Mouse (Mus musculus) adrenal gland, postnatal 4 days (tissue): Measurements from ENCODE around the gene P3h1. TPM values are rescaled to one million over a fixed set of nuclear protein-coding genes. Genes with fewer than 3 reads are reported as not detected.
A peak's percentile ranks its signal among the peaks of the same experiment; 100 is the strongest.

Source experiments
- DNase-seq, 2 experiments: peaks; one replicate each; pipeline ENCODE4 v3.0.0; 2021 to 2022; ENCODE audit warnings: low spot score in 2 of 2, mixed read lengths in 2 of 2
- long read RNA-seq, 2 experiments: library from polyadenylated mRNA; stranded (forward); transcript quantifications; one replicate each; pipeline ENCODE4 v2.0.0; 2021
- total RNA-seq, 2 experiments: library from RNA; stranded (reverse); gene quantifications; 2 replicates each; pipeline ENCODE4 v1.2.3; 2021

The P3h1 gene
- 10 to 100 TPM; 37.7 to 38.1 TPM for total RNA-seq
- long read RNA-seq, experiment 1, transcript P3h1-204 (15 exons, 3,188 nt), result major isoform, 59 of 78 reads
- long read RNA-seq, experiment 1, partial matches to known transcripts, result 6 of 78 reads
- long read RNA-seq, experiment 1, other reads (novel, unspliced or antisense), result 13 of 78 reads
- long read RNA-seq, experiment 2, transcript P3h1-204 (15 exons, 3,188 nt), result major isoform, 119 of 141 reads
- long read RNA-seq, experiment 2, partial matches to known transcripts, result 11 of 141 reads
- long read RNA-seq, experiment 2, other reads (novel, unspliced or antisense), result 9 of 141 reads

DNA sequence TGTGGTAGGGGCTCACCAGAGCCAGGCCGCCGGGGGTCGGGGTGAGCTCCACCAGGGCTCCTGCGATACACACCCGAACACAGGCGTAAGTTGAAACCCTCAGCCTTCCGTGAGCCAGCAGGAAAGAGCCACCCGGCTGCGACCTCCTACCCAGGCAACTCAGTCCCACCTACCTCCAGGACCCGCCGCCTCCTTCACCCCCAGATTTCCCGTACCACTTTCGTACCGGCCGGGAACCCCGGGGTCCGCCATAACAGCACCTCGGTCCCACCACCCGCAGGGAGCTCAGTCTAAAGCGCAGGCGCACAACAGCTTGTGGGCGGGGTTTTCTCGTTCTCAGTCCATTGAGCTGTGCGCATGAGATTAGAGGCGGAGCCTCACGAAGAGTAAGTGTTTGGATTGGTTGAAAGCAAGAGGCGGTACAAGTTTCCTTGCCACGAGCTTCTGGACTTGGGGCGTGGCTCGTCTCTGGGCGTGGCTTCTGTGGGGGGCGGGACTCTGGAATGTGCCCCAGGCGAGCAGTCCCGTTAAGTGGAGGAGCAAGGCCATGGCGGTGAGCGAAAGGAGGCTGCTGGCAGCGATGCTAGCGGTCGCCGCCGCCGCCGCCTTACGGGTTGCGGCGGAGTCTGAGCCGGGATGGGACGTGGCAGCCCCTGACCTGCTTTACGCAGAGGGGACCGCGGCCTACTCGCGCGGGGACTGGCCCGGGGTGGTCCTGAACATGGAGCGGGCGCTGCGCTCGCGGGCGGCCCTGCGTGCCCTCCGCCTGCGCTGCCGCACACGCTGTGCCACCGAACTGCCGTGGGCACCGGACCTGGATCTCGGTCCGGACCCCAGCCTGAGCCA is at the start of gene P3h1, which contains the start of gene AU022252:
Gene P3h1, plus strand, starts transcription at position 506 of the 846 bp plus-strand sequence.
Gene AU022252, minus strand, starts transcription at position 303 of the 846 bp plus-strand sequence.
- peak; percentile 97 to 98 for DNase-seq

DNA sequence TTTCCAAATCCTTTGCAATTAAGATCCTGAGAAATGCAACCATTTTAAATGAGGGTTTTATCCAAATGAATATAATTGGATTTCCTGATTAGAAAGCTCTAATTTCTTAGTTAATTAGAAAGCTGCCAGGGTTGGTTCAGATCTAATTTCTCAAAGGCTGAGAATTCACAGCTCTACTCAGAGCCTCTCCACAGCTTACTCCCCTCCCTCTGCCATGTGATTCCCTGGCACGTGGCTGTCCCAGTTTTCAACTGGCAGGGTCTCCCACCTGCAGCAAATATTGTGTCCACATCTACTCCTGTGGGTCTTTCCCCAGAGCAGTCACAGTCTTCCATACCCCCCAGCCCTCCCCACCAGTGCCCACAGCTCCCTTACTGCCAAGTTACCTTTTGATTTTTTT is 49.2 kb upstream of the P3h1 start:
- no peak for DNase-seq

DNA sequence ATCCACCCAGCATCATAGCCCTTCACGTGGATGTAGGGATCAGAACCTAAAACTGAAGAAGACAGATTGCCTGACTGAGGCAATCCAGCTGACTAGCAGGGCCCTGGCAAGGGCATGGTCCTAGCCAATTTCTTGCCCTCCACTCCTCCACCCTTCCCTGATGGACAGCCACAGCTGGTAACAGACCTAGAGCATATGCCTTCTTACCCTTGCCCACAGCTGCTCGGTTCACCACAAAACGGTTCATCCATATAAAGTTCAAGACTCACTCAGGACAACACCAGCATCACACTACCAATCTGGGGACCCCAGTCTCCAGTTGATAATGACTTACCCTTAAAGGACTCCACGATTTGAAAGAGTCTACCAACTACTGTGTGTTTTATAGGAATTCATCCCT is 46.9 kb upstream of the P3h1 start:
- DNase-seq, result no peak

DNA sequence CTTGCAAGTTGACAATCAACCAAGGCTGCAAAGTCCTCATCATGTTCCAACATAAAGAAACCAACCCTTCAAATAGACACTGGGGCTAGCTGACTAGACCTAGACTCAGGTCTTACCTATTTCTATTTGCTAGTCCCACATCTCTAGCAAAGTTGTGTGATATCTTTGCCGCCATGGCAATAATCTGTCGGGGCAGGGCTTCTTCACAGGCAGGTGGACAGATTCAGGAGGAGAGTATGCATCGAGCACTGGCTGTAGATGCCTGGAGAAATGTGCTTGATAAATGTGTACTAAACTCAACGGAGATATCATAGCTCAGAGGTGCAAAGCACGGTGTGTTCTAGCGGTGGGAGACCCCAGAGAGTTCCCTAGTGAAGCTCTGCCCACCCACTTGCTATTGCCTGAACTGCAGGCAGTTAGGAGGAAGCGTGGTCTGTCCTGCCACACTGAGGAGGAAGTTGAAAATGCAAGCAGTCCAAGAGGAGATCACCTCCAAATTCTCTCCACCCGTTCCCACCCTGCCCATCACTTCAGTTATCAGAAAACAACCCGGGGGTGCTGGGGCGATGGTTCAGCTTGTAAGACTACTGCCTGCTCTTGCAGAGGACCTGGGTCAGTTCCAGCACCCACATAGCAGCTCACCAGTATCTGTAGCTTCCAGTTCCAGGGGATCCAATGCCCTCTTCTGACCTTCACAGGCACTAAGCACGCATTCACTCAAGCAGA is 44.5 kb upstream of the P3h1 start:
- no peak for DNase-seq

DNA sequence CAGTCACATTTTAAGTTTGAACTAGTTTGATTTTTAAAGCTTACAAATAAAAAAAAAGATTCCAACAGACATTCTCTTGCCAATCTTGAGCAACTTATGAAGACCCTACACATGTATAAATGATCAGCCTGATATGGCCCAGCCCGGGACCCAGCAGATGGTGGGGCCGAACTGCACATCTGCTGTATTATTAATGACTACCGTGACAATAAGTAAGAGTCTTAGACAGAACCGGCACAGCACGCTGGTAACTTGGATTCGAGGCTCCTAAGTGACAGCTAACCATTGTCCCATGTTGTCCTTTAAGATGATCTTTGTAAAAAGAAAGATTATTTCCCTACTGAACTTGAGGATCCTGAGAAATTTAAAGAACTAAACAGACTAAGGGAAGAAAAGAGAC is 43.3 kb upstream of the P3h1 start:
- no peak for DNase-seq

DNA sequence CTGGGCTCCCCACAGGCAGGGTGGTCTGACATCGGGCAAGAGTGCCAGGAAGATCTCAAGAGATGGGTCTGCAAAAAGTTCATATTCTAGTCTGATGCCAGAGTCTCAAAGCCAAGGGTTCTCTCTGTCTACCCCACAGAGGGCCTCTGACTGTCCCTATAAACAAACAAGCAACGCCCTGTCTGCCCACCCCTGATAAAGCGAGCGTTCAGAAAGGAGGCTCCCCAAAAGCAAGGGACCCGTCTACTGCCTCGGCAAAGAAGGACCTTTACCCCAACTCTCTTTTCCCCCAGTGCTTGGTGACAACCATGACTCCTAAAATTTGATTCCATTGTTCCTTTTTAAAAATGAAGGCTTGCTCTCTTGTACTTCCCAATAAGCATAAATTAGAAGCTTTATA is 42.9 kb upstream of the P3h1 start, which contains the start of gene Ermap:
Gene Ermap, minus strand, starts transcription at position 148 of the 400 bp plus-strand sequence.
- DNase-seq, result no peak

DNA sequence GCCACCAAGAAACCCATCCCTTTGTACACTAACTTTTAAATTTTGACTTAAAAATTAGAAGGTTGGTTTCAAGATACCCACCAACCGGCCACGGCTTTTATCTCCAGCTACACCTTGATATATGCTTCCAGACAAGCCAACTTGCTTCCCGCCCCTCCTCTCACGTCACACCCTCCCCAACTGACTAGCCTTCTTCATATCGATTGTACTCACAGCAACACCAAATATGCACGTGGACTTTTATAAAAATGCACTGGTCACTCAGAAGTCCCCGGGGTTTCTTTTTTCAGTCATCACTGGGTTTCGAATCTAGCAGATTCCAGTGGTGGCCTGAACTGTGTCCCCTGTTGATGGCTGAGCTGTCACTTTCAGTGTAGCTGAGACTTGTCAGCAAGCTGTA is 42.1 kb upstream of the P3h1 start:
- no peak for DNase-seq

DNA sequence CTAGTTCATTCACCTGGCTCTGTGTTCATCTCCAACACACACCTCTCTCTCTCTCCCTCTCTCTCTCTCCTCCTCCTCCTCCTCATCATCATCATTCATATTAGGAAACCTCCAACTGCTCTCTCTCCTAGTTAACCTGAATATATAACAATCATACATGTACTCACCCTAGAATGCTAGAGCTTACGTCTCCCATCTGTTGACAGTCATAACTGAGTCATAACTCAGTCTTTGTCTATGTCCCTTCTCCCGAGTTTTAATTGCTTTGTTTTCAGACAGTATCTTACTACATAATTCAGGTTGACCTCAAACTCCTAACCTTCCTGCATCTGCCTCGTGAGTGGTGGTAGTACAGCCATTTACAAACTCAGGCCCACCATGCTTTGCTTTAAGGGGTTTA is 41.4 kb upstream of the P3h1 start:
- no peak for DNase-seq

DNA sequence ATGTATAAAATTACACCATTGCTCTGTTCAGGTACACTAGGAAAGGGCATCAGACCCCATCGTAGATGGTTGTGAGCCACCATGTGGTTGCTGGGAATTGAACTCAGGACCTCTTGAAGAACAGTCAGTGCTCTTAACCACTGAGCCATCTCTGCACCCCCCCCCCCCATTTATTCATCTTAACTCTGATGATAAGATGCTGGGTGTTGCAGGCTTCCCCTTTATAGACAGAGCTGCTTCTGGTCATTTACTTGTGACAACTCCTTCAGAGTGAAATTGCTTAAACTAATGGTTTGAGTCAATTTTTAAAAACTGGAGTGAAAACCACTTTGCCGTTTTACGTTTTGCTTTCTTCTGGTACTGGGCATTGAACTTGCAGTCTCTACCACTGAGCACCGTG is 40.0 kb upstream of the P3h1 start:
- no peak for DNase-seq

DNA sequence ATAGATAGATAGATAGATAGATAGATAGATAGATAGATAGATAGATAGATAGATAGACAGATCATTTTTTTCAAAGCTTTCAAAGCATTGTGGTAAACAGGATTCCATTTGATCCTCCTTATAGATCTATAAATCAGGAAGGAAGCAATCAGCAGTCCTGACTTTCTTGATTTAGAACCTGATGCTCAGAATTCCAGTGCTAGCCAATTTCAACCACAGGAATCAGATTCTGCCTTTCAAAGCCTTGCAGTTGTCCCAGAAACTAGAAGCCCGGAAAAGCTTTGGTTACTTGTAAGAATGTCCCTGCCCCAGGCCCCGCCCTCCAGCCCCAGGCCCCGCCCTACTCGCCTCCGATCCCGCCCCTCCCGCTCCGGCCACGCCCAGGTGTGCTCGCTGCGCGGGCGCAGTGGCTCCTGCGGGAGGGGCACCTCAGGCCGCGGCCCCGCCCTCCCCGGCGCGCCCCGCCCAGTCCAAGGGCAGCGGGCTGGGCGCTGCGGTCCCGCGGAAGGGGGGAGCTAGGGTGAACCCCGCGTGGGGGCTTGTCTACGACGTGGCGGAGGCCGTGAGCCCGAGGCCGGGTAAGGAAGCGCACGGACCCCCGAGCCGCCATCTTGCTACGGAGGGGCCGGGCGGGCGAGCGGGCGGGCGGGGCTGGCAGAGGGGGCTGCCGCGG is 37.7 kb upstream of the P3h1 start, which contains the start of gene Svbp:
Gene Svbp, plus strand, starts transcription at position 398 of the 673 bp plus-strand sequence.
- peak; percentile 79 to 88 for DNase-seq

DNA sequence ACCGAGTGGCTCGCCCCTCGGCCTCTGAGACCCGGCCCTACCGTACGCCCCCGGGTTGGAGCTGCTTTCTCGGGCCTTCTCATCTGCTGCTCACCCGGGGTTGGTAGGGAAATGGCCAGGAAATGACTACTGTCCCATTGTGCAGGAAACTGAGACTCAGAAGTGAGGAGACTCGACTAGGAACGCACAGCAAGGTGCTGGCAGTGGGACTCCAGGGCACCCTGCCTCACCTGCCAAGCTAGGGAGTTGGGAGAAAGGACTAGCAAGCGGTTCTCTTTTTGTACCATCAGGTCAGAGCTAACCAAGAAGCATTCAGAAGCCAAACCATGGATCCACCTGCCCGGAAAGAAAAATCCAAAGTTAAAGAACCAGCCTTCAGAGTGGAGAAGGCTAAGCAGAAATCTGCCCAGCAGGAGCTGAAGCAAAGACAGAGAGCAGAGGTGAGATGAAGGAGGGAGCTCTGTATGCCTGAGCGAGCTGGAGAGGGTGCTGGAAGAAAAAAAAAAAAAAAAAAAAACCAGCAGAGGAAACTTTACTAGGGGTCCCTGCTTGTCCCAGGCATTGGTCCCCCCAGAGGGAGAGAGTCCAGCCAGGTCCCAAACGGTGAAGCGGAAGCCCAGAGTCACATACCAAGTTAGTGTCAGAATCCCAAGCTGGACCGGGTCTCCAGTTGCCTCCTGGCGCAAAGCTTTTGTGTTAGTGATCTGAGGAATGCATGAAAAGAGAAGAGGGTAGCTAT is 37.0 kb upstream of the P3h1 start:
- DNase-seq, result no peak

DNA sequence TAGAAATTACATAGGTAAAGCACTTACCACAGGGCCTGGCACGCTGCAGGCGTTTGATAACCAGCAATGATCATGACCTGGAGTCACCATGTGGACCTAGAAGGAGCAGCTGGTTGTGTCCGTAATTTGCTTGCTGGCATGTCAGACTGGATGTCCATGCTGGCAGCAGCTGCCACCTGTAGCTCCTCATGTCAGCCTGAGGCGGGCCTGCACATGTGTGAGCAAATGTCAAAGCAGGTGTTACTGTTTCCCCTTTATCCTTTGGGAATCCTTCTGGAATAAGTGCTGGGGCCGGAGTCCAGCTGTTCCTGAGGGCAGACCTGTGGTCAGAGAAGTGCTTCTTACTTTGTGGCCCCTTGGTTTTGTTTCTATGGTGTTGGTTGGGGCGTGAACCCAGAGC is 34.6 kb upstream of the P3h1 start:
- DNase-seq, result no peak

DNA sequence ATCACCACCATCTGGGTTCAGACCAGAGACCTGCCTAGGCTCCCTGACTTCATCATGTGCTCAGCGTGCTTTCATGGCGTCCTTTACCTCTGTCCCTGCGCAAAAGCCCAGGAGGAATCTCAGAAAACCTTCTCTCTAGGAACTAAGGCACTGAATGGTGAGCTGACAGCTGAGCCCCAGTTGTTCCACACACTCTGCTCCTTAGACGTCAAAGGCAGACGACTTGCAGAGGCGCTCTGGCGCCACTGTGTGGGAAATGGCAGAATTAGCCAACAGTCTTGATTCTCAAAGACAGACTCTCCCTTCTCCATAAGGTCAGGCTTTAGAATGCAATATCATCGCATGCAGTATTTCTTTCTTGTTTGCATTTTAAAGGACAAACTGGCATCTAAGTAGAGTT is 28.0 kb upstream of the P3h1 start:
- peak in 1 of 2 experiments; percentile 38 for DNase-seq

DNA sequence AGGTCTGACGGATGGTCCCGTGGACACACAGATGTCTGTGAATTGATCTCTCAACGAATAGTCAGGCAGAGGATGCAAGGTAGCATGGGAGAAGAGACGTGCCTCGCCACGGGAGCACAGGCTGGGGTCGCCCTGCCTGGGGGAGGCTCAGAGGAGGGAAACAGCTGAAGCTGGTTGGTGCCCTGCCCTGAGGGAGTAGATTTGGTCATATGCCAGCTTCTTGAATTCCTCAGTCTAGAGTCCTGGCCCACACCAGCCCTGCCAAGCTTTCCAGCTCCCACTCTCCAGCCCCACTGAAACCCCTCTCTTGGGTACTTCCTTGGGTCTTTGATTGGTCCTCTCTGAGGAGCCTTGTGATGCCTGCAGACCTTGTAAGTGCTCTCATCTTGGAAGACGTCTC is 16.0 kb upstream of the P3h1 start:
- DNase-seq, result no peak

DNA sequence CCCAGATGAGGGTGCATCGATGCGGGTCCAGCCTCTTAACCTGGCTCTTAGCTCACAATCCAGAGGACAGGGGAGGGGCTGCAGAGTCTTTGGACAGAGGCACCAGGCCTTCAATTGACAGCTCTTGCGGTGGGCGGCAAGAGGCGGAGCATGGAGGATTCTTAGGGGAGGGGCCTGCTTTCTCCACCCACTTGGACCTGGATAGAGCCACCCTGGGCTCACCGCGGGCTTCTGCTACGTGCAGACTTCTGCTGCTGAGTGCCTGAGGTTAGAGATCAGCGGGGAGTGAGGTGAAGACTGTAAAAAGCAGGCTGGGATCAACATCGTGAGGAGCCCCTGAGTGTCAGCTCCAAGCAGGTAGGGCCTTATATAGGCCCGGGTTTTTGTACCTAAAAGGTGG is 14.5 kb upstream of the P3h1 start, which contains the start of gene Tmem269:
Gene Tmem269, minus strand, starts transcription at position 49 of the 400 bp plus-strand sequence.
- no peak for DNase-seq

DNA sequence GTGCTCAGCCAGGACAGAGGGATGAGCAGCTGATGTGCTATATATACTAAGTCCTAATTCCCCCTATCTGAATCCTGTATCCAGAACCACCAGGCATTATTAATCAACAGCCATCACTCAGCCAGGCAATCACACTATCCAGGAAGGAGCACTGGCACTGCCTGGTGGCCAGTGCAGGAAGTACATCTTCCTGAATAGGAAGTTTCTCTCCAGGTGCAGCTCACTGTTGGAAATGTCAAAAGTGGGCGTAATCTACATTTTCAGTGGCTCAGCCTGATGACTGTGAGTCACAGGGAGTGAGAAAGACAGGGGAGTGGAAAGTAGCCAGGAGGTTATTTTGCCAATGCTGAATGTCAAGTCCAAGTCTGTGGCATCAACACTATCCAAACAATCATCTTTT is 9.0 kb upstream of the P3h1 start:
- DNase-seq, result no peak

DNA sequence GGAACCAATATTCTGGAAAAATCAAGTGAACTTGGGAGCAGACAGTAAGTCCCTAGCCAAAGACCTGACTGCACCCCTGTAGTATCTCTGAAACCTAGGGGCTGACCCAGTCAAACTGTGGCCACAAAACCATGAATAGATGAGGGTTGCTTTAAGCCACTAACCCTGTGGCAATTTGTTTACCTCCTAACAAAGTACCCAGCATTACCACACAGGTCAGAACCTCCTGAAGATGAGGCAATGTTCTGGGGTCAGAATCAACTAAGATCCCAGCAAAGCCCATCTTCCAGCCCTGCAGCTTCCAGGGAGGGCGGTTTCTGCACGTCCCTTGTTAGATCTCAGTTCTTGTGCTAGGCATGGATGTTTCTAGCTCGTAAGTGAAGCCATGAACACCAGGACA is 8.2 kb upstream of the P3h1 start:
- DNase-seq, result no peak

DNA sequence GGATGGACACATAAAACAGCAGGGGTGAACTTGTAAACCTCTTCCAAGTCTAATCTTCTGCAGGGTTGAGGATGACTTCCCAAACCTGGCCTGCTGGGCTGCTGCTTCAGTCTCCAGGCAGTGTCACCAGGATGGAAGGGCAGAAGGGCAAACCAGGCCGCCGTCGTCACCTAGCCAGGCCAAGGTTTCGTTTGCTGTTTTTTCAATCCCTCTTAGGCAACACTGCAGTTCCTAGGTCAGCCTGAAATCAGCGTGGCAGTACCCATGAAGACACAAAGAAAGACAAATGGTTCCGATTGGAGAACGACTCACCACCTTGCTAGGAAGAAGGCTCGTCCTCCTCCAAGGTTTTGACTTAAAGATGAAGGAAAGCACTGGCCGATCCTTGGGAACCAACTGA is 7.0 kb upstream of the P3h1 start:
- no peak for DNase-seq

DNA sequence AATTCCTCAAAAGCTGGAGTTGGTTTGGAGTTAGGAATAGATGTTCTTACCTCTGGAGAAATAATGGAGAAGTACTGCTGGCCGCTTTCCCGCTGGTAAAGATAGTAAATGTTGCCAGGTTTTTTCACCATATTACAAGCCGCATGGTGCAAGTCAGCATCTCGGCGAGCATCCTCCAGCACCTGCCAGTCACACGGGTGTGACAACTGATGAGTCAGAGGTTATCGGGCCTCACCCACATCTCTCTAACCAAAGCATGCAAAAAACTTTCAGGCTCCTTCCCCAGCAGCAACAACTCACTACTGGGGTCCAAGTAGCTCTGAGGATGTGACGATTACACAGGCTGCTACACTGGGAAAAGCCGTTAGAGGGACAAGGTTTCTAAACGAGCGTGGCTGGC is 6.0 kb upstream of the P3h1 start:
- no peak for DNase-seq

DNA sequence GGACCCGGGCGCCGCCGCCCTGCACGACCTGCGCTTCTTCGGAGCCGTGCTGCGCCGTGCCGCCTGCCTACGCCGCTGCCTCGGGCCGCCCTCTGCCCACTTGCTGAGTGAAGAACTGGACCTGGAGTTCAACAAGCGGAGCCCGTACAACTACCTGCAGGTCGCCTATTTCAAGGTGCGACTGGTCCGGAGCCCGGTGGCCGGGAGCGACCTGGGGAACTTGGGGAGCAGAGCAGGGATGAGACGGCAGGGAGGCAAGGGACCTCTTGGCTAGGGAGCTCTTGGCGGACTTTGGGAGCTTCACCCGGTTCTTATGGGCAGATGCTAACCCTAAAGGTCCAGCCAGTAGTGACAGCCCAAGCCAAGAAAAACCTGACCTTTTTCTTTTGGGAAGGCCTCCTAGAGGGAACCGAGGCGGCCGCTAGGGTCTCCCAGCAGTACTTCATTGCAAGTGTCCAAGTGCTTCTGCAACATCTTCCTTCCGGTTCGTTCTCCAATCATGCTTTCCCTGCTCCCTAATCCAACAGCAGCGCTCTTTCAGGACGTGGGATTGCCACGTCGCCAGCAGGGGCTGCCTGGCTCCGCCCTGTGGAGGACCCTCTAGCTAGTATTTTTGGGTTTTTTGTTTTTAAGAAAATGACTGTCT is 664 bp downstream of the P3h1 start:
- no peak for DNase-seq
